In the genomic region with DNA sequence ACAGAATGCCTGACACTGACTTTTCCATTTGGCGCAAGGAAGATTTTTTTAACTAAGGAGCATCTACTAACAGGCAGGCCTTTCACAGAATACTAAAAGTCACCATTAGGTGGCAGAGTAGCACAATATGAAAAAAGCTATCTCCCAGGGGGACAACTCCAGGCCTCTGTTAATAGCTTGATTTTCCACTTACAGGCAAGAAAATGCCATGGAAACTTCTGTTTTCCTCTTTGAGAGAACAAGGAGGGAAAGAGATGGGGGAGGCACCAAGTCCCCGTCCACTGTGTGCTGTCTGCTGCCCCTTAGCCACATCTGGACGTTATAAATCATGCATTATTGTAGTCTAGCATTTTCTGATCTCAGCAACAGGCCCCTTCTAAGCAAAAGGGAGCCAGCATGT, we compare ENCODE assay signal across 10 mouse cellular contexts.
DNase-seq lines count a peak whose midpoint lies in the region; ATAC-seq and TF ChIP-seq lines count a peak whose summit lies in the region.
"Had no signal": no experiment of that assay in that cellular context is flagged by ENCODE, and none has a peak within 500 bp of the region (broad histone marks: within the 10 kb centered on the region; RNA-seq: fewer than 3 reads in every experiment).

No protein-coding gene starts in this region.

- 23% methylated on average over 3 of the region's 3 CpGs for WGBS in hindbrain, embryonic 12.5 days
- WGBS in midbrain, embryonic 15.5 days: 19% methylated on average over 3 of the region's 3 CpGs

- no peak for TF ChIP-seq POLR2A in CH12.LX (IDR thresholded peaks at IDR 0.05; ENCODE audit: low read depth, low read length)

- peak; percentile 49; the same call in 1 of the 2 replicates for ATAC-seq in cerebellum, adult (ENCODE audit: insufficient number of reproducible peaks, low FRiP score, low TSS enrichment)
- no peak for ATAC-seq in hindbrain, embryonic 12.5 days (ENCODE audit: low FRiP score)
- ATAC-seq in midbrain, embryonic 15.5 days (replicated peaks): no peak; the same call in 1 of the 2 replicates
- no peak for ATAC-seq in inflammation-experienced regulatory T-cells, adult 6 months

- dilution Hi-C loops in CH12.LX (cut with MboI; ENCODE audit: extremely low pct_ligation_motif_present, extremely low pct_unique_long_range_greater_than_20kb, low sequenced_read_pairs): no loop called here

- no peaks in the 10 kb centered on the region for H3K79me2 ChIP-seq in CH12.LX (replicated peaks; ENCODE audit: control insufficient read depth, extremely low read depth, insufficient read depth, poor library complexity, severe bottlenecking)

- no peak overlapping the region for H3K27ac ChIP-seq in CH12.LX (ENCODE audit: insufficient read depth, low read depth)
- peak overlapping the region; percentile 70 for H3K27ac ChIP-seq in hindbrain, embryonic 12.5 days
- H3K27ac ChIP-seq in midbrain, embryonic 15.5 days: peak overlapping the region; percentile 70
- H3K27ac ChIP-seq: liver, embryonic 13.5 days had no signal

- H3K4me2 ChIP-seq in CH12.LX (ENCODE audit: insufficient read depth, low read depth, poor library complexity, severe bottlenecking): no peak overlapping the region
- no peak overlapping the region for H3K4me2 ChIP-seq in hindbrain, embryonic 12.5 days (replicated peaks)
- no peak overlapping the region for H3K4me2 ChIP-seq in midbrain, embryonic 15.5 days
- H3K4me2 ChIP-seq: liver, embryonic 13.5 days had no signal

- no peaks in the 10 kb centered on the region for H3K9me3 ChIP-seq in CH12.LX (replicated peaks; ENCODE audit: low read length)
- H3K9me3 ChIP-seq in hindbrain, embryonic 12.5 days (replicated peaks): no peaks in the 10 kb centered on the region
- H3K9me3 ChIP-seq in midbrain, embryonic 15.5 days: no peaks in the 10 kb centered on the region
- H3K9me3 ChIP-seq: G1E; liver, embryonic 13.5 days had no signal

- in situ Hi-C loops in CH12.LX (cut with MboI; ENCODE audit: low pct_ligation_motif_present, low pct_unique_long_range_greater_than_20kb, low sequenced_read_pairs): no loop called here

- no peak; the same call in 1 of the 2 replicates for TF ChIP-seq EP300 in CH12.LX (IDR thresholded peaks at IDR 0.05; ENCODE audit: low read length)

- H3K9ac ChIP-seq in CH12.LX (ENCODE audit: insufficient read depth, low read depth): no peak overlapping the region
- no peak overlapping the region for H3K9ac ChIP-seq in hindbrain, embryonic 12.5 days
- H3K9ac ChIP-seq in midbrain, embryonic 15.5 days: no peak overlapping the region
- H3K9ac ChIP-seq: liver, embryonic 13.5 days had no signal

- peaks cover 0 to 12% of the 10 kb centered on the region in 2 experiments; a peak in 2 of 4 replicates for H3K4me1 ChIP-seq in CH12.LX (ENCODE audit: control insufficient read depth in 1 of 2, insufficient read depth in 2 of 2)
- H3K4me1 ChIP-seq in hindbrain, embryonic 12.5 days: peaks cover 53% of the 10 kb centered on the region
- H3K4me1 ChIP-seq in midbrain, embryonic 15.5 days: peaks cover 54% of the 10 kb centered on the region
- H3K4me1 ChIP-seq: liver, embryonic 13.5 days had no signal

- peak; percentile 41 to 74; a peak in 3 of 4 replicates for TF ChIP-seq CTCF in CH12.LX (conservative IDR thresholded peaks at IDR 0.05 in 1 of 2, IDR thresholded peaks at IDR 0.05 in 1 of 2; ENCODE audit: low read depth in 2 of 2, low read length in 2 of 2)

- H3K36me3 ChIP-seq in CH12.LX (replicated peaks in 1 of 2; ENCODE audit: control insufficient read depth in 1 of 2, insufficient read depth in 1 of 2, low read length in 1 of 2): no peaks in the 10 kb centered on the region
- no peaks in the 10 kb centered on the region for H3K36me3 ChIP-seq in hindbrain, embryonic 12.5 days
- H3K36me3 ChIP-seq in midbrain, embryonic 15.5 days (replicated peaks): no peaks in the 10 kb centered on the region
- H3K36me3 ChIP-seq: G1E; liver, embryonic 13.5 days had no signal

- H3K27me3 ChIP-seq in CH12.LX (replicated peaks): no peaks in the 10 kb centered on the region
- 0 out of 2 replicates have a peak, but pooled peaks cover 3% of the 10 kb centered on the region for H3K27me3 ChIP-seq in hindbrain, embryonic 12.5 days
- no peaks in the 10 kb centered on the region for H3K27me3 ChIP-seq in midbrain, embryonic 15.5 days (replicated peaks)
- H3K27me3 ChIP-seq: liver, embryonic 13.5 days had no signal

- DNase-seq in cerebellum, adult 11 months: no peak
- DNase-seq in CH12.LX (ENCODE audit: extremely low read depth): peak; percentile 56
- DNase-seq in embryo, embryonic 11 days: peak; percentile 90
- peak; percentile 75 for DNase-seq in layer of hippocampus, adult 9-10 months (ENCODE audit: low spot score)
- DNase-seq: liver, embryonic 13.5 days had no signal

- TF ChIP-seq RAD21 in CH12.LX (IDR thresholded peaks at IDR 0.05; ENCODE audit: low read depth, low read length): peak; percentile 75

- no peak overlapping the region for H3K4me3 ChIP-seq in CH12.LX (replicated peaks in 1 of 3; ENCODE audit: low read depth in 2 of 3, low read length in 2 of 3, poor library complexity in 1 of 3)
- no peak overlapping the region for H3K4me3 ChIP-seq in hindbrain, embryonic 12.5 days
- H3K4me3 ChIP-seq in midbrain, embryonic 15.5 days: no peak overlapping the region
- H3K4me3 ChIP-seq: liver, embryonic 13.5 days had no signal

TF ChIP-seq in CH12.LX, 34 proteins besides CTCF, POLR2A, EP300 and RAD21:
- TF ChIP-seq SIN3A (IDR thresholded peaks at IDR 0.05; ENCODE audit: low read length) (no peak), MAFK (IDR thresholded peaks at IDR 0.05; ENCODE audit: insufficient replicate concordance, low read length) (no peak), SMC3 (IDR thresholded peaks at IDR 0.05; ENCODE audit: low read depth, low read length) (peak; percentile 59), MEF2A (IDR thresholded peaks at IDR 0.05; ENCODE audit: borderline replicate concordance, low read depth, low read length) (peak; percentile 13; the same call in 1 of the 2 replicates), KAT2A (IDR thresholded peaks at IDR 0.05; ENCODE audit: insufficient replicate concordance, low read length) (no peak), ZNF384 (IDR thresholded peaks at IDR 0.05; ENCODE audit: low read depth, low read length) (peak; percentile 72), ETS1 (conservative IDR thresholded peaks at IDR 0.05; ENCODE audit: low read depth, low read length) (no peak), UBTF (IDR thresholded peaks at IDR 0.05; ENCODE audit: low read depth, low read length) (no peak), HCFC1 (IDR thresholded peaks at IDR 0.05; ENCODE audit: low read depth, low read length) (no peak)
